Mouse (Mus musculus): ENCODE measurements around the gene Gramd1b.

GRCm38 (mm10) chr9:40438731-40439526, 92.3 kb downstream of the Gramd1b start:
- TF ChIP-seq CTCF (IDR thresholded peaks at IDR 0.05; ENCODE audit: low read depth, low read length) (no peak), POLR2A (IDR thresholded peaks at IDR 0.05; ENCODE audit: borderline replicate concordance, low read depth, low read length) (no peak)

Data from bone marrow macrophage, adult 2 months (primary cell).